Mouse (Mus musculus) testis, adult 2 months (tissue): ENCODE measurements around the gene Zcrb1. TPM values are rescaled to one million over a fixed set of nuclear protein-coding genes. Genes with fewer than 3 reads are reported as not detected.

Source experiments
- H3K27ac ChIP-seq: fragments of 200-500 bp; 2 replicates; pipeline ENCODE4 v1.5.1; 2012; ENCODE audit warnings: low read depth, low read length; ENCODE audit not compliant: control insufficient read depth, insufficient read depth
- H3K27me3 ChIP-seq: fragments of 200-500 bp; 2 replicates; pipeline ENCODE4 v1.6.1; 2012; ENCODE audit warnings: mild to moderate bottlenecking, low read length, moderate library complexity; ENCODE audit not compliant: control insufficient read depth, insufficient read depth
- H3K36me3 ChIP-seq: fragments of 200-500 bp; 2 replicates; pipeline ENCODE4 v1.6.1; 2012; ENCODE audit warnings: mild to moderate bottlenecking, low read length; ENCODE audit not compliant: control insufficient read depth, insufficient read depth
- H3K4me1 ChIP-seq: fragments of 200-500 bp; 2 replicates; pipeline ENCODE4 v1.6.1; 2012; ENCODE audit warnings: low read length; ENCODE audit not compliant: control insufficient read depth, insufficient read depth
- H3K4me3 ChIP-seq: fragments of 200-500 bp; 2 replicates; pipeline ENCODE4 v1.5.1; 2012; ENCODE audit warnings: low read depth, mild to moderate bottlenecking, low read length, moderate library complexity, mixed read lengths; ENCODE audit not compliant: control insufficient read depth
- CTCF ChIP-seq: fragments of 200-500 bp; IDR thresholded peaks from 2 replicates; pipeline ENCODE4 v1.5.1; 2012; ENCODE audit warnings: low read depth, mild to moderate bottlenecking, inconsistent platforms, low read length, moderate library complexity; ENCODE audit not compliant: control insufficient read depth, insufficient read depth, insufficient replicate concordance
- POLR2A ChIP-seq: fragments of 200-500 bp; IDR thresholded peaks from 2 replicates; pipeline ENCODE4 v1.6.1; 2012; ENCODE audit warnings: low read depth, mild to moderate bottlenecking, inconsistent platforms, low read length, moderate library complexity; ENCODE audit not compliant: control insufficient read depth
- polyA plus RNA-seq: library from polyadenylated mRNA; depleted of rRNA; stranded (reverse); fragments of >200 nt; gene quantifications from 2 replicates; pipeline ENCODE4 v1.2.3, GENCODE M21; 2012

Zcrb1 gene
- polyA plus RNA-seq, 1 experiment, result 31.4 TPM

DNA sequence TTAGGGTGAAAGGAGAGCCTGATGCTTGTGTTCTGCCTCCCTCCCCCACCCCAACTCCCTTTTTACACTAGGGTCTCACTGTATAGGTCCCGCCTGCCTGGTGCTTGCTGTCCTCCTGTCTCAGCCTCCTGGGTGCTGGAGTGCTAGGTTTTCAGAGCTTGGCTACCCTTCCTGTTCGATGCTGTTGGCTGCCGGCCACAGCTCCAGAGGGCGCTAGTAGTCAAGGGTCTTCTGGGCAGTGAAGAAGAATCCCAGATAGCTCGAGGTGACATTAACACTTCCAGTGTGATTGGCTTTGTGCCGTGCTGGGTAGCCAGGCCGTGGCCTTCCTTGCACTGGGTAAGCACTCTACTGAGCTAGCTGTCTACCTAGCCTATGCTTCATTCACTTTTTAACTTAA lies 22.5 kb upstream of the Zcrb1 start:
- TF ChIP-seq CTCF (no peak), POLR2A (no peak)
- Histone ChIP-seq H3K4me1 (no peaks in the 10 kb centered on the region), H3K36me3 (no peaks in the 10 kb centered on the region; the same call in 1 of the 2 replicates), H3K27ac (no peak overlapping the region), H3K4me3 (no peak overlapping the region), H3K27me3 (no peaks in the 10 kb centered on the region)

DNA sequence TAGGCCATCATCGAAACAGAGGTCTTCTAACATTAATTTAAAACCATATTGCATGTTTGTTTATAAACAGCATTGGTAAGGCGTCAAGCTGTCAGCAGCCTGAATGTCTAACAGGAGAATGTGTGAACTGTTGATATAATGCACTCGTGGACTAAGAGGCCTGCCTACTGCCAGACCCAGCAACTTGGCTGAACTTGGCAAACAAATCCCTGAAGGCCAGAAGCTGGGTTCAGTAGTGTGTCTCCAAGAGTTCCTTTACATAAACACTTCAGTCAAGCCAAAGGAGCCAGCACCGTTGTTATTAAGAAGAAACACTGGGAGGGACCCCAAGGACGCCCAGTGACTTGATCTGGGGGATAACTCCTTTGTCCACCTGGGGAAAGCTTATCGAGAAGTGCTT lies 18.2 kb upstream of the Zcrb1 start:
- TF ChIP-seq CTCF, result no peak
- TF ChIP-seq POLR2A, result no peak
- no peak overlapping the region for H3K4me3 ChIP-seq
- no peaks in the 10 kb centered on the region for H3K27me3 ChIP-seq
- H3K27ac ChIP-seq, result no peak overlapping the region
- no peaks in the 10 kb centered on the region for H3K4me1 ChIP-seq
- no peaks in the 10 kb centered on the region; the same call in 1 of the 2 replicates for H3K36me3 ChIP-seq

DNA sequence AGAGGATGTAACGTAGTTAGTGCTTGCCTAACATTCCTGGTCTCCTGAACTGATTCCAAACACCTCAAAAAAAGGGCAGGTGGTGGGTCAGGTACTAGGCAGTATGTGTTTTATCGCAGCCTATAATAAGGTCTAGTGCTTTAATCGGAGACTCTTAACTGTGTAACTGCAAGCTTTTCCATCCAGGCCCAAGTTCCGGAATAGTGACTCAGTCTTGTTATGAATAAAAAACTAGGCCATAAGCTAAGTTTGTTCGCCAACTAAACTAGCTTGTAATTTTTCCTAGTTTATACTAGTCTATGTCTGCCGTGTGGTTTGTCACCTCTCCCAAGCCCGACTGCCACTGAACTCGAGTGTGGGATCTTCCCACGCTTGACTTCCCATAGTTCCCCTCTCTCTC lies 16.3 kb upstream of the Zcrb1 start:
- Histone ChIP-seq H3K27me3 (no peaks in the 10 kb centered on the region), H3K4me1 (no peaks in the 10 kb centered on the region), H3K36me3 (no peaks in the 10 kb centered on the region; the same call in 1 of the 2 replicates), H3K4me3 (no peak overlapping the region), H3K27ac (no peak overlapping the region)
- TF ChIP-seq CTCF (no peak), POLR2A (no peak)

DNA sequence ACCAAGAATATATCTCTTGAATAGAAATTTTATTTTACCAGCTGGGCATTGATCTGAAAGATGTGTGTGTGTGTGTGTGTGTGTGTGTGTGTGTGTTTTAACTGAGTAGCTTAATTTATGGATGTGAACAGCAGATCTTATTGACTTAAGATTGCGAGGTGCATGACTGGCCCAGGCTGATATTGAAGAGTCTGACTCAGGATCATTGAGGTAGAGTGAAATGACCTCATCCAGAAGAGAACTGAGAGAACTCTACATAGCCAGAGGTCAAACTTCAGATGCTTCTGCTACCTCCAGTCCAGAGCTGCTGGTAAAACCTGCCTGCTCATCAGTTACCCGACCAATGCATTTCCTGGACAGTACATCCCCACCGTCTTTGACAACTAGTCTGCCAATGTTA lies 14.3 kb upstream of the Zcrb1 start:
- no peak for TF ChIP-seq CTCF
- Histone ChIP-seq H3K4me3 (no peak overlapping the region), H3K36me3 (no peaks in the 10 kb centered on the region; the same call in 1 of the 2 replicates)

DNA sequence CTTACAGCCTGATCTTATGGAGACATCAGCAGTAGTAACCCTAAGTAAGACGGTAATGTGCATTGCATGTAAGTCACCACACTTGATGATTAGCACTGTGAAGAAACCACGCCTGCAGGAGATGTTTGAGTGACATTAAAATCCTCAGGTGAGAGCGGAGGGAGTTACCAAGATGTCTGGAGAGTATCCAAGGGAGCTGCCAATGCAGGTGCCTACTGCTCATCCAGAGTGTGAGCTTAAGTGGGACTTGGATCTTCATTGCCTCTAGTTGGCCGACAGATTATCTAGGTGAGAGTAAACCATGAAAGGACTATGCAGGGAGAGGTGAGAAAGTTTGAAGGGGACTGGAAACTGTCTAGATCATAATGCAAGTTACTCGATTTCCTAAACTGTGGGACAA lies 8.4 kb upstream of the Zcrb1 start:
- H3K27me3 ChIP-seq, result no peaks in the 10 kb centered on the region
- no peak for TF ChIP-seq CTCF
- no peak for TF ChIP-seq POLR2A
- H3K36me3 ChIP-seq, result no peaks in the 10 kb centered on the region; the same call in 1 of the 2 replicates
- H3K4me3 ChIP-seq, result no peak overlapping the region
- no peaks in the 10 kb centered on the region for H3K4me1 ChIP-seq
- no peak overlapping the region for H3K27ac ChIP-seq

More for the DNA sequence above, 14.3 kb upstream of the Zcrb1 start:
- Histone ChIP-seq H3K27ac (no peak overlapping the region), H3K27me3 (no peaks in the 10 kb centered on the region), H3K4me1 (no peaks in the 10 kb centered on the region)

DNA sequence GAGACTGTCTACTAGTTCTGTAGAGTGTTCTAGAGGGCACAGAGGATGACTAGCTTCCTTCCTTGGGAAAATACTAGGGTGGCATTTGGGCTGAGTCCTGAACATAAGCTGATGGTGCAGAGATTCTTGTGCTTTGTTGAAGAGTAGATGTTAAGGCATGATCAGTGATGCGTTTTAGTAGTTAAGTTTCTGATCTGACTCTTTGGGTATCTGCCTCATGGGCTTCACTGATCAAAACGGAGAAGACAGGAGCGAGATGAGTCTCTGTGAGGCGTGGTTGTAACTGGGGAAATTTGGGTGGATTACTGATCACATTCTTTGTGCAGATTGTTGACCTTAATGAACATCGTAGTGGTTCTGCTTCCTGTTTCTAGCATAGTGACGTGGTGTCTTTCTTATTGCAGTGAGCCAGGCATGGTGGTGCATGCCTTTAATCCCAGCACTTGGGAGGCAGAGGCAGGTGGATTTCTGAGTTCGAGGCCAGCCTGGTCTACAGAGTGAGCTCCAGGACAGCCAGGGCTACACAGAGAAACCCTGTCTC lies 7.4 kb upstream of the Zcrb1 start:
- Histone ChIP-seq H3K27ac (no peak overlapping the region), H3K36me3 (no peaks in the 10 kb centered on the region), H3K4me3 (no peak overlapping the region), H3K4me1 (no peaks in the 10 kb centered on the region), H3K27me3 (no peaks in the 10 kb centered on the region)
- no peak for TF ChIP-seq POLR2A
- no peak for TF ChIP-seq CTCF

DNA sequence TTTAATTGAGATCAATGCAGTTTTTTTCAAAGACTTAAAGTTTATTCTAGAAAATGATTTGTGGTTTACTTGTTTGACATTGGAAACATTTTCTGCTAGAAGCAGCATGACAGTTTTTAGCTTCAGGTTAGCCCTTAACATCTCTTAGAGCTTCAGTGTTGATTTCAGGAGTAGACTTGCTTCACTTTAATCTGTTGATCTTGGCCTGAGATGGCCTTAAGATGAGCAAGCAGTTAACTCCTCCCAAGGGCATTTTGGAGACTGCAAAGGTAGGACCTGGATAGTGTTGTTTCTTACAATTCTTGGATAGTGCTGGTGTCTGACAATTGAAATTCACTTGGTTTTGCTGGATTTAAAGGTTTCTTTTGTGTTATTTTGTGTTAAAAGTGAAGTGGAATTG lies 6.7 kb upstream of the Zcrb1 start:
- Histone ChIP-seq H3K27me3 (no peaks in the 10 kb centered on the region), H3K4me1 (no peaks in the 10 kb centered on the region), H3K4me3 (no peak overlapping the region), H3K36me3 (no peaks in the 10 kb centered on the region), H3K27ac (no peak overlapping the region)
- TF ChIP-seq CTCF, result no peak
- no peak for TF ChIP-seq POLR2A

DNA sequence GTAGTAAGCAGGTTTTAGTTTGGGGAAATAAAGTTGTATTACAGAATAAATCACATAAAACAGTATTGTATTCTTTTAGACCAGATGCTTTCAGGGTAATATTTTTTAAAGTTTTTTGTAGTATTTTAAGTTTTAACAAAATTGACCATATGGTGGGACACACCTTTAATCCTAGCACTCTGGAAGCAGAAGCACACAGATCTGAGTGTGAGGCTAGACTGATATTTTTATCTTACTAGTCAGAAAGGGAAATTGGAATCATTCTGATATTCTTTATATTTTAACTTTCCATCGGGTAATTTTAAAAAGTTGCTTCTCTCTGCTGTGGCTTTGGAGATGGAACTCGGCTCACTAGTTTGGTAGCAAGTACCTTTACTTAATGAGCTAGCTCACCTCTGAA lies 4.6 kb upstream of the Zcrb1 start:
- TF ChIP-seq POLR2A, result no peak
- TF ChIP-seq CTCF, result no peak

More for the DNA sequence above, 4.6 kb upstream of the Zcrb1 start:
- Histone ChIP-seq H3K36me3 (no peaks in the 10 kb centered on the region), H3K27me3 (no peaks in the 10 kb centered on the region), H3K4me1 (peaks cover 5% of the 10 kb centered on the region), H3K27ac (no peak overlapping the region), H3K4me3 (no peak overlapping the region)
